ENCODE assay signal across 1 mouse cellular context in the genomic region with DNA sequence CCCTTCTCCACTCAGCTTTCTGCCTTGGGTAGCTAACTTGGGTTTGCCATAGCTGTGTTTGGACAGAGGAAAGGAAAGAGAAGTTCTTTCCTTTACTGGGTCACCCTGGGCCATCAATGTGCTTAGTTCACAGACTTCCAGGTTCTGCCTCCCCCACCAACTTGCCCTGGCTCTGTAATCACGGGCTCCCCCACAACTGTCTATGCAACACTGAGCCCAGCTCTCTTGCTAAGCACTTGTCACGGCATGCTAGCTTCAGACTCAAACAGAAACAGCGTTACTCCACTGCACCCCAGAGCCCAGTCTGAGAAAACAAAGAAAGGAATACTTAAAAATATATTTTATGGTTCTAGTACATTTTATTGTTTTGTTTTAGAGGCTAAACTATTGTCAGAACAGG.
TF ChIP-seq lines count a peak whose summit lies in the region.

No protein-coding gene starts in this region.

TF ChIP-seq in myocyte, 11 proteins besides CTCF, POLR2A, EP300 and RAD21:
- no peak for TF ChIP-seq TCF12 (IDR thresholded peaks at IDR 0.05; ENCODE audit: insufficient read depth, poor library complexity, severe bottlenecking)
